Mouse (Mus musculus) MEL (cell line): ENCODE measurements at regions not wholly inside any gene's neighbourhood (a gene's known extent, or its start where the extent isn't known, plus 50 kb on each side); places are given as distances from the start of the nearest gene placed in this dataset.

ENCODE experiments used
- DNase-seq: peaks from one replicate; pipeline ENCODE4 v3.0.0; 2011; ENCODE audit warnings: low read depth, low spot score
- H3K27ac ChIP-seq: 2 replicates; pipeline ENCODE4 v1.5.1; 2012; ENCODE audit warnings: low read depth, mild to moderate bottlenecking, control low read depth, low read length, moderate library complexity; ENCODE audit not compliant: control insufficient read depth
- H3K27me3 ChIP-seq, 2 experiments: fragments of 150-350 bp in 1 of 2; sonication (generic) in 1 of 2; 2 replicates each; pipeline ENCODE4 v1.6.1; 2012; ENCODE audit warnings: low read length in 2 of 2, mild to moderate bottlenecking in 2 of 2, improper control_type of control experiment in 1 of 2, moderate library complexity in 1 of 2; ENCODE audit not compliant: insufficient read depth in 2 of 2, control insufficient read depth in 1 of 2
- H3K36me3 ChIP-seq, 2 experiments: 2 replicates each; pipeline ENCODE4 v1.6.1; 2012 to 2014; ENCODE audit warnings: low read length in 2 of 2, improper control_type of control experiment in 1 of 2, inconsistent platforms in 1 of 2, mild to moderate bottlenecking in 1 of 2; ENCODE audit not compliant: insufficient read depth in 2 of 2, control insufficient read depth in 1 of 2
- H3K4me1 ChIP-seq, 2 experiments: fragments of 150-350 bp in 1 of 2; sonication (generic) in 1 of 2; 2 replicates each; pipeline ENCODE4 v1.6.1; 2012; ENCODE audit warnings: low read length in 2 of 2, improper control_type of control experiment in 1 of 2, mild to moderate bottlenecking in 1 of 2; ENCODE audit not compliant: insufficient read depth in 2 of 2, control insufficient read depth in 1 of 2
- H3K4me3 ChIP-seq, 2 experiments: fragments of 150-350 bp in 1 of 2; sonication (generic) in 1 of 2; 2 replicates each; pipeline ENCODE4 v1.5.1; 2012; ENCODE audit warnings: low read depth in 2 of 2, low read length in 2 of 2, mild to moderate bottlenecking in 2 of 2, moderate library complexity in 2 of 2, control low read depth in 1 of 2, improper control_type of control experiment in 1 of 2; ENCODE audit not compliant: control insufficient read depth in 1 of 2, insufficient read depth in 1 of 2
- H3K79me2 ChIP-seq: 2 replicates; pipeline ENCODE4 v1.6.1; 2012; ENCODE audit warnings: mild to moderate bottlenecking, low read length, moderate library complexity; ENCODE audit not compliant: control insufficient read depth, poor library complexity, insufficient read depth
- H3K9ac ChIP-seq: 2 replicates; pipeline ENCODE4 v1.6.1; 2012; ENCODE audit warnings: low read depth, mild to moderate bottlenecking, control low read depth, low read length, moderate library complexity; ENCODE audit not compliant: control insufficient read depth, poor library complexity, severe bottlenecking
- H3K9me3 ChIP-seq: fragments of 150-350 bp; sonication (generic); replicated peaks from 2 replicates; pipeline ENCODE4 v1.6.1; 2012; ENCODE audit warnings: mild to moderate bottlenecking, low read length, improper control_type of control experiment, moderate library complexity; ENCODE audit not compliant: insufficient read depth
- BHLHE40 ChIP-seq: IDR thresholded peaks from 2 replicates; pipeline ENCODE4 v1.6.1; 2012; ENCODE audit warnings: low read depth, mild to moderate bottlenecking, inconsistent platforms, low read length, improper control_type of control experiment, borderline replicate concordance
- GABPA ChIP-seq: IDR thresholded peaks from 2 replicates; pipeline ENCODE4 v1.6.1; 2012; ENCODE audit warnings: low read depth, mild to moderate bottlenecking, inconsistent platforms, low read length, improper control_type of control experiment, moderate library complexity
- GATA1 ChIP-seq: IDR thresholded peaks from 2 replicates; pipeline ENCODE4 v1.6.1; 2011; ENCODE audit warnings: low read depth, low read length, improper control_type of control experiment
- JUND ChIP-seq: IDR thresholded peaks from 2 replicates; pipeline ENCODE4 v1.6.1; 2011; ENCODE audit warnings: low read depth, mild to moderate bottlenecking, improper control_type of control experiment, low read length
- KAT2A ChIP-seq: conservative IDR thresholded peaks from 2 replicates; pipeline ENCODE4 v1.6.1; 2012; ENCODE audit warnings: low read depth, low read length, improper control_type of control experiment, inconsistent platforms
- MXI1 ChIP-seq: IDR thresholded peaks from 2 replicates; pipeline ENCODE4 v1.6.1; 2011; ENCODE audit warnings: mild to moderate bottlenecking, low read depth, low read length, improper control_type of control experiment
- MYC ChIP-seq: IDR thresholded peaks from 2 replicates; pipeline ENCODE4 v1.6.1; 2011; ENCODE audit warnings: low read depth, mild to moderate bottlenecking, low read length, improper control_type of control experiment, moderate library complexity
- NRF1 ChIP-seq: IDR thresholded peaks from 2 replicates; pipeline ENCODE4 v1.6.1; 2014; ENCODE audit warnings: low read depth, mild to moderate bottlenecking, inconsistent platforms, low read length, improper control_type of control experiment, moderate library complexity; ENCODE audit not compliant: poor library complexity, insufficient read depth, severe bottlenecking
- RAD21 ChIP-seq: IDR thresholded peaks from 2 replicates; pipeline ENCODE4 v1.6.1; 2011; ENCODE audit warnings: mild to moderate bottlenecking, low read depth, low read length, improper control_type of control experiment
- SMC3 ChIP-seq: IDR thresholded peaks from 2 replicates; pipeline ENCODE4 v1.6.1; 2011; ENCODE audit warnings: low read depth, low read length, improper control_type of control experiment
- TAL1 ChIP-seq: IDR thresholded peaks from 2 replicates; pipeline ENCODE4 v1.6.1; 2012; ENCODE audit warnings: mild to moderate bottlenecking, inconsistent platforms, low read length, moderate library complexity, mixed read lengths
- TBP ChIP-seq: IDR thresholded peaks from 2 replicates; pipeline ENCODE4 v1.8.0; 2011; ENCODE audit warnings: low read depth, low read length, improper control_type of control experiment
- UBTF ChIP-seq: IDR thresholded peaks from 2 replicates; pipeline ENCODE4 v1.6.1; 2012; ENCODE audit warnings: low read depth, mild to moderate bottlenecking, inconsistent platforms, low read length, improper control_type of control experiment, moderate library complexity, borderline replicate concordance; ENCODE audit not compliant: insufficient read depth
- USF2 ChIP-seq, 2 experiments: IDR thresholded peaks; 2 replicates each; pipeline ENCODE4 v1.6.1; 2011 to 2012; ENCODE audit warnings: improper control_type of control experiment in 2 of 2, low read length in 2 of 2, borderline replicate concordance in 1 of 2, inconsistent platforms in 1 of 2, low read depth in 1 of 2, mild to moderate bottlenecking in 1 of 2; ENCODE audit not compliant: insufficient read depth in 1 of 2
- ZKSCAN1 ChIP-seq: IDR thresholded peaks from 2 replicates; pipeline ENCODE4 v1.6.1; 2012; ENCODE audit warnings: low read depth, mild to moderate bottlenecking, inconsistent platforms, low read length, improper control_type of control experiment, moderate library complexity
- ZMIZ1 ChIP-seq: IDR thresholded peaks from 2 replicates; pipeline ENCODE4 v1.6.1; 2012; ENCODE audit warnings: low read depth, mild to moderate bottlenecking, inconsistent platforms, low read length, improper control_type of control experiment, moderate library complexity
- ZNF384 ChIP-seq: IDR thresholded peaks from 2 replicates; pipeline ENCODE4 v1.6.1; 2012; ENCODE audit warnings: low read depth, mild to moderate bottlenecking, inconsistent platforms, low read length, improper control_type of control experiment

DNA sequence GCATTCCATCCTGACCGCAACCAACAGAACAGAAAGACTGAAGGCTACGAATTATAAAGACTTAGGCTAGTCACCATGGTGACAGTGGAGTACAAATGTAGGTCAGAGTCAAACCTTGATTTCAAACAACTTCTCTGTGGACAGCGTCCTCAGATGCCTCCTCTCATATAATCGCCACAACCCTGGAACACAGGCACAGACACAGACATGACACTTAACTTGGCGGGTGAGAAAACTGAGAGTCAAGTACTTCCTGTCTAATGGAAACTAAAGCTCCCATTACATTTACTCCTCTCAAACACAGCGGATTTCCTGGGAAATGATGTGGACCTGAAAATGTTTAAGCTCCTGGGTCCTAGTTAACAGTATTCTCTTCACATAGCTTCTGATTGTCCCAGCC, 149.5 kb upstream of the Frmd6 start:
- Histone ChIP-seq H3K79me2 (no peaks in the 10 kb centered on the region), H3K27me3 (no peaks in the 10 kb centered on the region), H3K9me3 (no peaks in the 10 kb centered on the region), H3K4me1 (no peaks in the 10 kb centered on the region), H3K36me3 (no peaks in the 10 kb centered on the region), H3K9ac (no peak overlapping the region), H3K4me3 (no peak overlapping the region), H3K27ac (no peak overlapping the region)
- no peak for DNase-seq
- no peak for TF ChIP-seq GATA1
- TF ChIP-seq, all 39 proteins: peak for 0

DNA sequence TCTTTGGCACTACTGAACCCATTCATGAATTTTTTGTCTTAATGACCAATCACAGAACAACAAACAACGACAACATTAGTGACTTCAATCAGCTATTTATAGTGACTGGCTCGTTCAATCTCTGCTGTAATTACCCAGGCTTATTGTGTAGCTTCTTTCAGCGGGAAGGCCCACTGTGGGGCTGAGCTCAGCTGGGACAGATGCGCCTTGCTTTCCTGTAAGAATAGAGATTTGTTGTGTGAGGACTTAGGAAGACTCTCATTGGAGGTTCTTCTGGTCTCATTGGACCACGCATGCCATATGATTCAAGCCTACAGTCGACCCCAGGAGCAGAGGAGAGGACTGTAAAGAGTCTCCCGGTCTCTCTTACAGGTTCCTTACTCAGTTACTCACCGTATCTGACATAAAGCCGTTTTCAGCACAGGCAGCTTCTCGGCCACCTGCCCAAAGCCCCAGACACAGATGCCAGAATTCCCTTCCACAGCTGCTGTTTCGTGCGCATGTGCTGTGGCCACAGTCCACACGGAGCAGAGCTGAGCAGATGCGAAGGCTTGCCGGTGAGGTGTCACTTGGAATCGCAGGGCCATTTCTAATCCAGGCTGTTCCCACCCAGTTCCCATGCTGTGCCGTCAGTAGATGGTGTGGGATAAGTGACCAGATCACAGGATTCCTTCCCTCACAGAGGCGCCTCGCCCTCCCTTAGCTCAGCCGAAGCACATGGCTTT, 145.5 kb upstream of the Frmd6 start:
- Histone ChIP-seq H3K9me3 (no peaks in the 10 kb centered on the region), H3K9ac (no peak overlapping the region), H3K4me3 (no peak overlapping the region), H3K27ac (no peak overlapping the region), H3K27me3 (no peaks in the 10 kb centered on the region), H3K36me3 (no peaks in the 10 kb centered on the region), H3K4me1 (no peaks in the 10 kb centered on the region), H3K79me2 (no peaks in the 10 kb centered on the region)
- DNase-seq = no peak
- TF ChIP-seq MYC (no peak), ZKSCAN1 (no peak), JUND (no peak), ZNF384 (no peak), UBTF (no peak), TBP (no peak), NRF1 (no peak), MXI1 (no peak), USF2 (IDR thresholded peaks at IDR 0.05; ENCODE audit: borderline replicate concordance in 1 of 2, insufficient read depth in 1 of 2, low read depth in 1 of 2, low read length in 2 of 2) (no peak), KAT2A (no peak)

DNA sequence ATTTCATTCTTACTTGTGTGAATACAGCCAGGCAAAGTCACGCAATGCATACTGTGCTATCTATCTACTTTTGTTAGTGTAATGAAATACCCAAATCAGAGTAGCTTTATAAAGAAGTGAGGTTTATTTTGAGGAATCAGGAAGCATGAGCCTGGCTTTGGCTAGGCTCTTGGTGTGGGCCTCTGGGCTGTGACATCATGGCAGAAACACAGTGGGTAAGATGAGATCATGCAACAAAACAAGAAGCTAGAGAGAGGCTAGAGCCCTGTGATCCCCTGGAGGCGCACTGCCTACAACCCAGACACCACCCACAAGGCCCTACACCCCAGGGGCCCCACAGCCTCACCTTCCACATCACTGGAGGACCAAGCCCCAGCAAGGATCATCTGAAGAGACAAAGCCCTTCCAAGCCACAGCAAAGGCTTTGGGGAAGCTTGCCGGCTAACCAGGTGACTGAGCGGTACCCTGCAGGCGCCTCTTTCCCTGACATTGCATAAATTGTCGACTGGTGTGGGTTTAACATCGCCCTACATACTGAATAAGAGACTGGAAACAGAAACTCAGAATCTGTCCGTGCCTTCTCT, 143.8 kb upstream of the Frmd6 start:
- TF ChIP-seq NRF1 (no peak), MYC (no peak), TAL1 (no peak), ZMIZ1 (no peak), GABPA (no peak), USF2 (IDR thresholded peaks at IDR 0.05; ENCODE audit: borderline replicate concordance in 1 of 2, insufficient read depth in 1 of 2, low read depth in 1 of 2, low read length in 2 of 2) (no peak), BHLHE40 (no peak), RAD21 (no peak), SMC3 (no peak)
- Histone ChIP-seq H3K79me2 (no peaks in the 10 kb centered on the region), H3K9me3 (no peaks in the 10 kb centered on the region), H3K27me3 (no peaks in the 10 kb centered on the region; a peak in 1 of 4 replicates), H3K4me3 (no peak overlapping the region), H3K9ac (no peak overlapping the region), H3K4me1 (no peaks in the 10 kb centered on the region), H3K27ac (no peak overlapping the region), H3K36me3 (no peaks in the 10 kb centered on the region)
- no peak for DNase-seq
